Mouse (Mus musculus): ENCODE measurements at regions not wholly inside any gene's neighbourhood (a gene's known extent, or its start where the extent isn't known, plus 50 kb on each side); places are given as distances from the start of the nearest gene placed in this dataset.

DNA sequence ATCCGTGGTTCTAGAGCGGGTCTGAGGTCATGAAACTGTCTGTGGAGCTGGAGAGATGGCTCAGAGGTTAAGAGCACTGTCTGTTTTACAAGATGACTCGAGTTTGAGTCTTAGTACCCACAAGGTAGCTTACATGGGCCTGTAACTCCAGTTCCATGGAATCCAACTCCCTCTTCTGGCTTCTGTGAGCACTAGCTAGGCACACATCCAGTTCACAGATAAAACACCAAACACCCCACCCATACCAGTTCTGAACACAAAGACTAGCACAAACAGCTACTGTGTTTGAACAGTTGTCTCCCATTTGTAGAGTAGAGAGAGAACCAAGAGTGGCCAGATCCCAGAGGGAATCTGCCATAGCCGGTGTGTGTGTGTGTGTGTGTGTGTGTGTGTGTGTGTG, 224.0 kb downstream of the Zfp36l1 start:
- H3K27ac ChIP-seq (ENCODE audit: insufficient read depth, low read depth, low read length) = no peak overlapping the region
- H3K4me1 ChIP-seq (ENCODE audit: control insufficient read depth, insufficient read depth, low read length) = peaks cover 9% of the 10 kb centered on the region
- no peak for TF ChIP-seq POLR2A (IDR thresholded peaks at IDR 0.05; ENCODE audit: borderline replicate concordance, low read depth, low read length)
- TF ChIP-seq CTCF (IDR thresholded peaks at IDR 0.05; ENCODE audit: low read depth, low read length) = no peak
- H3K4me3 ChIP-seq (ENCODE audit: insufficient read depth, low read length) = no peak overlapping the region

DNA sequence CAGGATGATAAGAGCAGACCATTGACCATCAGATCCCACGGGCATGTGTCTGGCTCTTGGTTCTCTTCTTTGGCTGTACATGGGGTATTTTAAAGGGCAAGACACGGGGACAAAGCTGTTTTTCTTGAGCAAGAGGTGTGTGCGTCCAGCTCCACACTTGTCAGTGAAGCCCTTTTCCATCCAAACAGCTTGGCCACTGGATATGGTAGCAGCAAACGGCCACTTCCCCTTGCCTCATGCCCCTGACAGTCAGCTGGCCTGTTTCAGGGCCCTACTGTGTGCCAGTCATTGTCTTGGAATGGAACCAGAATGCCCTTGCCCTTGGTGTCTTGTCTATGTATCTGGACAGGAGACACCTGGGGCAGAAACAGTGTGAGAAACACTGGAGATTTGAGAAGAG, 224.7 kb downstream of the Zfp36l1 start:
- H3K4me1 ChIP-seq (ENCODE audit: control insufficient read depth, insufficient read depth, low read length) = peaks cover 9% of the 10 kb centered on the region
- TF ChIP-seq CTCF (IDR thresholded peaks at IDR 0.05; ENCODE audit: low read depth, low read length) (no peak), POLR2A (IDR thresholded peaks at IDR 0.05; ENCODE audit: borderline replicate concordance, low read depth, low read length) (no peak)
- H3K27ac ChIP-seq (ENCODE audit: insufficient read depth, low read depth, low read length) = no peak overlapping the region
- no peak overlapping the region for H3K4me3 ChIP-seq (ENCODE audit: insufficient read depth, low read length)

DNA sequence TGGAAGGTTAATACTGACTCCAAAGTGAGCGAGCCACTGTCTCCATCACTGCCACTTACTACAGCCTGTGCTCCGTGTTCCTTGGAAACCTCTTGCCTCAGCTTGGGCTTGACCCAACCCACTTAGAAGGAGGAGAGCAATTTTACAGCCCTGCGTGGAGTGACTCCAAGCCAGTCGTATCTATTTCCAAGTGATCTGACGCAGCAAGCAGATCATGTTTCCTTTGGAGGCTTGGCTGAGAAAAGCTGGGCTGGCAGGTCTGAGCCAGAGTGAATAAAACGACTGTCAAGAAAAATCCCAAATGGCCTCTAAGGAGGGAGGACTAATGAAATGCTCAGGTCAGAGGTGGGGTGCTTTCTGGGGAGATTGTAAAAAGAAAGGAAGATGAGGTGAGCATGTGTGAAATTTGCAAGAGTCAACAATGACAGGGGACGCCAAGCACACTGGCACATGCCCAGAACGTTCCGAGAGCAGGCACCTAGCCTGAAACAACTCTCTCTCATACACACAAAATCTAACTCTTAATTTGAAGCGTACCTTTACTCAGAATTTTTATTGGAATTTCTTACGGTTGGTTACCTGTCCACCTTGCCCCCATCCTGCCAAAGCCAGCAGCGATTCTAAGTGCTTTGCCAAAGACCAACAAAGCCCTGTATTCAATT, 225.5 kb downstream of the Zfp36l1 start:
- peaks cover 9% of the 10 kb centered on the region for H3K4me1 ChIP-seq (ENCODE audit: control insufficient read depth, insufficient read depth, low read length)
- no peak overlapping the region for H3K27ac ChIP-seq (ENCODE audit: insufficient read depth, low read depth, low read length)
- no peak for TF ChIP-seq POLR2A (IDR thresholded peaks at IDR 0.05; ENCODE audit: borderline replicate concordance, low read depth, low read length)
- no peak for TF ChIP-seq CTCF (IDR thresholded peaks at IDR 0.05; ENCODE audit: low read depth, low read length)
- no peak overlapping the region for H3K4me3 ChIP-seq (ENCODE audit: insufficient read depth, low read length)

DNA sequence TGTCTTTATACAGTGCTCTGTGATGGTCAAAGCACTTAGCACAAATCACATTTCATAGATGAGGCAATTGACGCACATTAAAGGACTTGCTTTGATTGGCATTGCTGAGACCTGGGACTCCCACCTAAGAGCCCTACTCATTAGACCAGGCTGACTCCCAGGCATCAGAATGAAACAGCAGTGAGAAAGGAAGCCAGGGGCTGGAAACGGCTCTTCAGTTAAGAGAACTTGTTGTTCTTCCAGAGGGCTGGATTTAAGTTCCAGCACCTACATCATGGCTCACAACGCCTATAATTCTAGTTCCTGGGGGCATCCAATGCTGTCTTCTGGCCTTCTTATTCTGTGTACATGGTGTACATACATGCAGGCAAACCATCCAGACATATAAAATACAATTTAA, 226.3 kb downstream of the Zfp36l1 start:
- Histone ChIP-seq H3K4me3 (ENCODE audit: insufficient read depth, low read length) (no peak overlapping the region), H3K4me1 (ENCODE audit: control insufficient read depth, insufficient read depth, low read length) (peaks cover 9% of the 10 kb centered on the region), H3K27ac (ENCODE audit: insufficient read depth, low read depth, low read length) (no peak overlapping the region)
- no peak for TF ChIP-seq POLR2A (IDR thresholded peaks at IDR 0.05; ENCODE audit: borderline replicate concordance, low read depth, low read length)
- TF ChIP-seq CTCF (IDR thresholded peaks at IDR 0.05; ENCODE audit: low read depth, low read length) = no peak

DNA sequence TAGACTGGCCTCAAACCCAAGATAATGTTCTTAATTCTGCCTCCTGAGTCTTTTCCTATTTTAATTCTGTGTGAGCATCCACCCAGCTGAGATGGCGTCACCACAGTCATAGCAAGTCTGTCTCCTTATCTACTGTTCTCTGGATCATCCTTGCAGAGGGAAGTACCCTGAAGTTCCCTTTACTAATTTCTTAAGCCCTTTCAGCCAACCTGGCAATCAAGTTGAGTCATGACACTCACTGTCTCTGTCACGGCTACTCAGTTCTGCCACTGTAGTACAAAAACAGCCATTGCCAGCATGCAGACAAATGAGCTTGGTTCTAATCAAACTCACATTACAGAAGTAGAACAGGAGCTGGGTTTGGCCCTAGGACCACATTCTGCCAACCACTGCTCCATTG, 227.5 kb downstream of the Zfp36l1 start:
- no peak for TF ChIP-seq CTCF (IDR thresholded peaks at IDR 0.05; ENCODE audit: low read depth, low read length)
- TF ChIP-seq POLR2A (IDR thresholded peaks at IDR 0.05; ENCODE audit: borderline replicate concordance, low read depth, low read length) = no peak
- Histone ChIP-seq H3K4me3 (ENCODE audit: insufficient read depth, low read length) (no peak overlapping the region), H3K27ac (ENCODE audit: insufficient read depth, low read depth, low read length) (no peak overlapping the region)

DNA sequence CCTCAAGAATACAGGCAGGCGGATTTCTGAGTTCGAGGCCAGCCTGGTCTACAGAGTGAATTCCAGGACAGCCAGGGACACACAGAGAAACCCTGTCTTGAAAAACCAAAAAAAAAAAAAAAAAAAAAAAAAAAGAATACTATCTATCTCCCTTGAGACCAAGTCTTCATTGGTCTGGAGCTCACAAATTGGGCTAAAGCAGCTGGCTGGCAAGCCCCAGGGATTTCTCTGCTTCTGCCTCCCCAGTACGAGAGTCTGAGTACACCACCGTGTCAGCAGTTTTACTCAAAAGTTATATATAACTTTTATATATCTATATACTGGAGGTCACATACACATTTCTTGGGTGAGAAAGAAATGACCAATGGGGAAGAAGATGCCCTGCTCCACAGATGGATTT, 229.2 kb downstream of the Zfp36l1 start:
- no peak overlapping the region for H3K27ac ChIP-seq (ENCODE audit: insufficient read depth, low read depth, low read length)
- H3K4me1 ChIP-seq (ENCODE audit: control insufficient read depth, insufficient read depth, low read length) = peaks cover 9% of the 10 kb centered on the region
- TF ChIP-seq POLR2A (IDR thresholded peaks at IDR 0.05; ENCODE audit: borderline replicate concordance, low read depth, low read length) (no peak), CTCF (IDR thresholded peaks at IDR 0.05; ENCODE audit: low read depth, low read length) (no peak)
- H3K4me3 ChIP-seq (ENCODE audit: insufficient read depth, low read length) = no peak overlapping the region

More for the DNA sequence above, 227.5 kb downstream of the Zfp36l1 start:
- H3K4me1 ChIP-seq (ENCODE audit: control insufficient read depth, insufficient read depth, low read length) = peaks cover 9% of the 10 kb centered on the region

DNA sequence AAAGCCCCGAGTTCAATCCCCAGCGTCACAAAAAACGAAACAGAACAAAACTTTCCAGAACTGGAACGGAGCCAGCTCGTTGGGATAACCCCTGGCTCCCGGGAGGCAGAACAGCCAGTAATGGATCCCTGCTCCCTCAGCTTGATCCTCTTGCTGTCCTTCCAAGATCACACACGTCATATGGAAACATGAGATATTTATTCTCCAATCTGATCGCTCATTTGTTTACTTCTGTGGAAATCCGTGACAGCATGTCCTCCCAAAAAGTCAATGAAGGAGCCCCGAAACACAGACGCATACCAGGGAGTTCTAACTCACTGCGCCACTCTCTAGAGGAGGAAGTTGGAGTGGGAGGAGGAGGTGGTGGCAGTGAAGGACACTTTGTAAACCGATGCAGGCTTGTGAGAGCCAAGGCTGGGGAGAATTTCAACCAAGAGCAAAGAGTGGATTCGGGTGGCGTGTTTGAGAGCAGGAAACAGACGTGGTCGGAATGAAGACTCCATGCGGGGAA, 232.0 kb downstream of the Zfp36l1 start:
- Histone ChIP-seq H3K4me3 (ENCODE audit: insufficient read depth, low read length) (no peak overlapping the region), H3K4me1 (ENCODE audit: control insufficient read depth, insufficient read depth, low read length) (peaks cover 7% of the 10 kb centered on the region), H3K27ac (ENCODE audit: insufficient read depth, low read depth, low read length) (no peak overlapping the region)
- no peak for TF ChIP-seq POLR2A (IDR thresholded peaks at IDR 0.05; ENCODE audit: borderline replicate concordance, low read depth, low read length)
- no peak for TF ChIP-seq CTCF (IDR thresholded peaks at IDR 0.05; ENCODE audit: low read depth, low read length)

DNA sequence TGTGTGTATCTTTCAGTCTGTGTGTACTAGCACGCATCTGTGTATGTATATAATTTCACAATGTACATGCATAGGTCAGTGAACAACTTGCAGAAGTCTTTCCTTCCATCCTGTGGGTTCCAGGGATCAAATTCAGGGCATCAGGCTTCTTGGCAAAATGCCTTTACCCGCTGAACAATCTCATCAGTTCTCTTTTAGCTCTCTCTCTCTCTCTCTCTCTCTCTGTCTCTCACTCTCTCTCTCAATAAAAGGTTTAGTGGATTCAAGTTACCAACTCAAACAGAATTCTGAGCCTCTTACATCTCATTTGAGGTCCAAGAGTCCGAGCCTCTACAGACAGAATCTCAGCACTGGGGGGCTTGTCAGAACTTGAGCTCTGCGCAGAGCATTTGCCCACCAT, 232.5 kb downstream of the Zfp36l1 start:
- no peak for TF ChIP-seq CTCF (IDR thresholded peaks at IDR 0.05; ENCODE audit: low read depth, low read length)
- no peak for TF ChIP-seq POLR2A (IDR thresholded peaks at IDR 0.05; ENCODE audit: borderline replicate concordance, low read depth, low read length)
- peaks cover 2% of the 10 kb centered on the region; the same call in 1 of the 2 replicates for H3K4me1 ChIP-seq (ENCODE audit: control insufficient read depth, insufficient read depth, low read length)
- H3K27ac ChIP-seq (ENCODE audit: insufficient read depth, low read depth, low read length) = no peak overlapping the region

DNA sequence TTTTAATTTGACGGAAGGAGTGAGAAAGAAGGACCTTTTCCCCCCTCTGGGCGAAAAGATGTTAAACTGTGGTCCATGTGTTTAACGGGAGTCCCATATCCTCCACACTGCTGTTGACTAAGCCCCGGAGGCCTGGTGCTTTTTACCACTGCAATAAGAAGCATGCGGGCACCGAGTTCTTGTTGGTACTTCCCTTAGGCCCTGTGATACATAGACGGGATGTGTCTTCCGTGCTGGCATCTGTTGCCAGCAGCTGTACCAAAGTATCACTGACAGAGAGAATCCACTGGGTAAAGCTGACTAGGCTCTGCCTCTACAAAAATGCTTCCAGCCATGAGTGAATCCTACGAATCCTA, 232.9 kb downstream of the Zfp36l1 start:
- Histone ChIP-seq H3K4me3 (ENCODE audit: insufficient read depth, low read length) (no peak overlapping the region), H3K4me1 (ENCODE audit: control insufficient read depth, insufficient read depth, low read length) (no peaks in the 10 kb centered on the region), H3K27ac (ENCODE audit: insufficient read depth, low read depth, low read length) (no peak overlapping the region)
- TF ChIP-seq POLR2A (IDR thresholded peaks at IDR 0.05; ENCODE audit: borderline replicate concordance, low read depth, low read length) (no peak), CTCF (IDR thresholded peaks at IDR 0.05; ENCODE audit: low read depth, low read length) (no peak)

More for the DNA sequence above, 232.5 kb downstream of the Zfp36l1 start:
- no peak overlapping the region for H3K4me3 ChIP-seq (ENCODE audit: insufficient read depth, low read length)

DNA sequence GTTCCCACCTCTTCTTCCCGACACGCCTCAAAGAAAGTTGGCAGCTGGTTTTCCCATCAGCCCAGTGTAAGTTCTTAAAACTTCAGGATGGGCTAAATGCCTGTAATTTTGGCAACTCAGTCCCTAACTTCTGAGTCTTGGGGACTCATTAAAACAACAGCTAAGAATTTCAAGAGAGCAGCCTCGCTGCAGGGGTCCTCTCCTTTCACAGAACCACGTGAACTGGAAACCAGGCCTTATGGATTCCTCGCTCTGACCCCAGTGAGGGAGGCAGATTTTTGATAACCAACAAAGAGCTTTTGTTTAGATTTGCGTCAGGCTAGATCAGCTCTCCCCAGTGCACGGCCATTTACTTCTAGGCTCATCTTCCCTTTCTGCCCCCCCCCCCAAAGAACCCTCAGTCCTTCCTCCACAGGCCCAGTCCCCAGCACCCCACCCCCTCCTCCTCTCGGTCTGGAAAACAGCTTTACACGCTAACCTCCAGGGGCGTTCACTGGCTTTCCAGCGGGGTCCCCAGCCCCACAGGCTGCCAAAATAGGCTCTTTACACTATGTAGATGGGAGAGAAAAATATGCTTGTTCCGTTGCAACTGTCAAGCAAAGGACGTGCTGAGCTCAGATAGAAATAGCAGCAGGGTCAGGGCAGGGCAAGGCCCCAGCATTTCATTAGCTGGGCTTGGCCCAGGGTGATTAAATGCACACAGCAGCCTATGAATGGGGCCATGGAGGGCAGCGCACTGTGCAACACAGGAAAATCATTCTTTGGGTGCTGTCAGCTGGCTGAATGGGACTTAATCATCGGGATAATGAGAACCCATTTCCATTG, 233.5 kb downstream of the Zfp36l1 start:
- Histone ChIP-seq H3K4me1 (ENCODE audit: control insufficient read depth, insufficient read depth, low read length) (no peaks in the 10 kb centered on the region), H3K27ac (ENCODE audit: insufficient read depth, low read depth, low read length) (no peak overlapping the region), H3K4me3 (ENCODE audit: insufficient read depth, low read length) (no peak overlapping the region)
- TF ChIP-seq POLR2A (IDR thresholded peaks at IDR 0.05; ENCODE audit: borderline replicate concordance, low read depth, low read length) (no peak), CTCF (IDR thresholded peaks at IDR 0.05; ENCODE audit: low read depth, low read length) (no peak)
